Mouse (Mus musculus) kidney, embryonic 14.5 days (tissue): ENCODE measurements around the gene Gm19684. TPM values are rescaled to one million over a fixed set of nuclear protein-coding genes. Genes with fewer than 3 reads are reported as not detected.
"Not testable (repeated sequence)": the region's sequence is repeated elsewhere in the genome, so short reads cannot be mapped to it uniquely, and the experiment has no call there.

ENCODE experiments used
- ATAC-seq: fragments of 200-750 bp; cut with Nextera tagmentation; 2 replicates; pipeline ENCODE4 v1.8.0; 2017; ENCODE audit warnings: moderate number of reproducible peaks, mild to moderate bottlenecking, moderate TSS enrichment, moderate library complexity; ENCODE audit not compliant: low FRiP score, low TSS enrichment
- H3K27ac ChIP-seq: fragments of 300-500 bp; sonication (generic); 2 replicates; pipeline ENCODE4 v1.5.1; 2014; ENCODE audit warnings: low read depth, mild to moderate bottlenecking, low read length, moderate library complexity, mixed read lengths
- H3K27me3 ChIP-seq: fragments of 300-500 bp; sonication (generic); 2 replicates; pipeline ENCODE4 v1.6.1; 2014; ENCODE audit warnings: mild to moderate bottlenecking, low read length; ENCODE audit not compliant: control insufficient read depth, insufficient read depth
- H3K36me3 ChIP-seq: fragments of 300-500 bp; sonication (generic); 2 replicates; pipeline ENCODE4 v1.6.1; 2014; ENCODE audit warnings: low read length, mixed read lengths; ENCODE audit not compliant: control insufficient read depth, insufficient read depth
- H3K4me1 ChIP-seq: fragments of 300-500 bp; sonication (generic); 2 replicates; pipeline ENCODE4 v1.6.1; 2014; ENCODE audit warnings: low read length, mixed read lengths; ENCODE audit not compliant: control insufficient read depth, insufficient read depth
- H3K4me2 ChIP-seq: fragments of 300-500 bp; sonication (generic); replicated peaks from 2 replicates; pipeline ENCODE4 v1.6.1; 2014; ENCODE audit warnings: low read depth, mild to moderate bottlenecking, low read length
- H3K4me3 ChIP-seq: fragments of 300-500 bp; sonication (generic); 2 replicates; pipeline ENCODE4 v1.5.1; 2014; ENCODE audit warnings: mild to moderate bottlenecking, low read length
- H3K9ac ChIP-seq: fragments of 300-500 bp; sonication (generic); 2 replicates; pipeline ENCODE4 v1.6.1; 2014; ENCODE audit warnings: low read depth, mild to moderate bottlenecking, low read length, moderate library complexity
- H3K9me3 ChIP-seq: fragments of 300-500 bp; sonication (generic); 2 replicates; pipeline ENCODE4 v1.6.1; 2016; ENCODE audit warnings: low read length; ENCODE audit not compliant: control insufficient read depth
- WGBS: fragments of 180-500 bp; shearing (Covaris S2); extraction: QIAGEN DNeasy Blood & Tissue Kit; methylation state at CpG from one replicate; pipeline ENCODE4 v1.1.7; 2014; 5-methylcytosine and 5-hydroxymethylcytosine counted together
- polyA plus RNA-seq: library from polyadenylated mRNA; unstranded; fragments of >200 nt; fragmentation: Nextera tagmentation; extraction: Ambion mirVana; gene quantifications from 2 replicates; pipeline ENCODE4 v1.2.1, GENCODE M21; 2014

The Gm19684 gene
- polyA plus RNA-seq, 1 experiment from 2014 or later = not detected

GRCm38 (mm10) chr17:36168039-36168652 is 46.7 kb downstream of the Gm19684 start, which contains the start of gene Gm8909:
Gm8909 (minus strand) TSS chr17:36168537.
- H3K4me2 ChIP-seq = peak within 1 kb of the TSS; percentile 2
- no peaks in the 10 kb centered on the region for H3K4me1 ChIP-seq
- H3K9ac ChIP-seq = no peak within 1 kb of the TSS
- ATAC-seq = no peak
- no peaks in the 10 kb centered on the region for H3K9me3 ChIP-seq
- H3K27me3 ChIP-seq = peaks cover 62% of the 10 kb centered on the region
- 1% methylated on average over 59 of the region's 63 CpGs for WGBS
- no peak within 1 kb of the TSS for H3K27ac ChIP-seq
- H3K4me3 ChIP-seq = peak within 1 kb of the TSS; percentile 10
- no peaks in the 10 kb centered on the region for H3K36me3 ChIP-seq

- not testable (repeated sequence) for H3K4me2 ChIP-seq, H3K36me3 ChIP-seq, H3K4me3 ChIP-seq, H3K4me1 ChIP-seq, H3K9me3 ChIP-seq, ATAC-seq, H3K27ac ChIP-seq, H3K9ac ChIP-seq
- peaks cover 57% of the 10 kb centered on the region for H3K27me3 ChIP-seq
- no CpG with 5 or more reads among the region's 1 CpGs for WGBS
Observed at GRCm38 (mm10) chr17:36169094-36169493, 47.6 kb downstream of the Gm19684 start.

GRCm38 (mm10) chr17:36169753-36170152 is 48.3 kb downstream of the Gm19684 start:
- H3K4me1 ChIP-seq = no peaks in the 10 kb centered on the region
- H3K9ac ChIP-seq = no peak overlapping the region
- H3K36me3 ChIP-seq = no peaks in the 10 kb centered on the region
- H3K4me2 ChIP-seq = no peak overlapping the region
- no peaks in the 10 kb centered on the region for H3K9me3 ChIP-seq
- H3K27ac ChIP-seq = no peak overlapping the region
- no peak overlapping the region for H3K4me3 ChIP-seq
- ATAC-seq = no peak
- H3K27me3 ChIP-seq = peaks cover 51% of the 10 kb centered on the region

GRCm38 (mm10) chr17:36170287-36170814 is 48.9 kb downstream of the Gm19684 start:
- 50% methylated on average over 1 of the region's 1 CpGs for WGBS
- peaks cover 45% of the 10 kb centered on the region for H3K27me3 ChIP-seq
- H3K9me3 ChIP-seq = no peaks in the 10 kb centered on the region
- no peaks in the 10 kb centered on the region for H3K36me3 ChIP-seq
- H3K27ac ChIP-seq = no peak overlapping the region
- no peak overlapping the region for H3K9ac ChIP-seq
- H3K4me3 ChIP-seq = no peak overlapping the region
- H3K4me1 ChIP-seq = no peaks in the 10 kb centered on the region
- ATAC-seq = no peak
- H3K4me2 ChIP-seq = no peak overlapping the region

- ATAC-seq, H3K4me3 ChIP-seq, H3K27ac ChIP-seq, H3K4me2 ChIP-seq, H3K9ac ChIP-seq, H3K36me3 ChIP-seq, H3K9me3 ChIP-seq, H3K4me1 ChIP-seq, H3K27me3 ChIP-seq: not testable (repeated sequence)
- no CpG with 5 or more reads among the region's 2 CpGs for WGBS
Observed at GRCm38 (mm10) chr17:36176132-36176531, 54.7 kb downstream of the Gm19684 start.

- H3K27ac ChIP-seq, H3K9me3 ChIP-seq, H3K36me3 ChIP-seq, H3K9ac ChIP-seq, H3K4me1 ChIP-seq: not testable (repeated sequence)
- peaks cover 16% of the 10 kb centered on the region for H3K27me3 ChIP-seq
- H3K4me2 ChIP-seq = peak overlapping the region; percentile 45
- ATAC-seq = peak; percentile 39; the same call in 1 of the 2 replicates
- H3K4me3 ChIP-seq = peak overlapping the region; percentile 34
- under 1% methylated on average over 40 of the region's 40 CpGs for WGBS
Observed at GRCm38 (mm10) chr17:36178938-36179337, 57.5 kb downstream of the Gm19684 start.

Other genes with a start within 250 kb of the Gm19684 start
- gene Dhx16, start 241.9 kb upstream of the Gm19684 start, polyA plus RNA-seq = 37.8 and 50.0 TPM in 2 replicates
- 36.2 and 41.5 TPM in 2 replicates for gene 2310061I04Rik, start 224.2 kb upstream of the Gm19684 start, polyA plus RNA-seq
- 76.5 and 92.2 TPM in 2 replicates for gene Atat1, start 211.6 kb upstream of the Gm19684 start, polyA plus RNA-seq
- gene Mrps18b, start 205.3 kb upstream of the Gm19684 start, polyA plus RNA-seq = 79.0 and 101 TPM in 2 replicates
- gene Ppp1r10, start 205.2 kb upstream of the Gm19684 start, polyA plus RNA-seq = 30.6 and 44.7 TPM in 2 replicates
- 74.6 and 97.8 TPM in 2 replicates for gene Abcf1, start 151.9 kb upstream of the Gm19684 start, polyA plus RNA-seq
- gene Gnl1, start 141.8 kb upstream of the Gm19684 start, polyA plus RNA-seq = 35.0 and 44.5 TPM in 2 replicates
- gene Prr3, start 141.4 kb upstream of the Gm19684 start, polyA plus RNA-seq = 34.5 and 40.1 TPM in 2 replicates
- gene H2-T24, start 101.1 kb upstream of the Gm19684 start, polyA plus RNA-seq = 2.5 and 4.0 TPM in 2 replicates
- 3.0 and 3.7 TPM in 2 replicates for gene H2-T23, start 88.8 kb upstream of the Gm19684 start, polyA plus RNA-seq
- gene H2-T22, start 78.9 kb upstream of the Gm19684 start, polyA plus RNA-seq = 11.2 and 12.0 TPM in 2 replicates
- not detected in 2 replicates for gene Gm6034, start 78.7 kb upstream of the Gm19684 start, polyA plus RNA-seq
- gene Gm11127, start 63.3 kb upstream of the Gm19684 start, polyA plus RNA-seq = not detected in 2 replicates
- not detected in 2 replicates for gene Gm7030, start 7.7 kb downstream of the Gm19684 start, polyA plus RNA-seq
- gene Gm8909, start 46.9 kb downstream of the Gm19684 start, polyA plus RNA-seq = not detected in 2 replicates
- gene H2-T3, start 68.6 kb downstream of the Gm19684 start, polyA plus RNA-seq = not detected in 2 replicates
- 120 and 163 TPM in 2 replicates for gene Rpp21, start 136.4 kb downstream of the Gm19684 start, polyA plus RNA-seq
- 11.5 and 16.7 TPM in 2 replicates for gene Trim39, start 150.6 kb downstream of the Gm19684 start, polyA plus RNA-seq
- gene H2-M10.2, start 164.8 kb downstream of the Gm19684 start, polyA plus RNA-seq = 0.19 TPM in 1 of 2 replicates, not detected in the other
- gene H2-M10.1, start 204.5 kb downstream of the Gm19684 start, polyA plus RNA-seq = not detected in 2 replicates
- not detected in 2 replicates for gene H2-M10.3, start 246.7 kb downstream of the Gm19684 start, polyA plus RNA-seq